Mouse (Mus musculus): ENCODE results near the gene Acsl5.

Acsl5 gene

GRCm38 (mm10) chr19:55239766-55240426 is 11.8 kb upstream of the Acsl5 start:
- DNase-seq (ENCODE audit: low read depth, low spot score) = no peak

- no peak for DNase-seq (ENCODE audit: low read depth, low spot score)
These were observed 10.5 kb upstream of the Acsl5 start, which contains the start of gene Gucy2g for GRCm38 (mm10) chr19:55241186-55241645. TSS of gene Gucy2g (minus strand) at chr19:55241236.

GRCm38 (mm10) chr19:55244791-55245231 is 6.9 kb upstream of the Acsl5 start:
- DNase-seq (ENCODE audit: low read depth, low spot score) = peak; percentile 93

GRCm38 (mm10) chr19:55247563-55247962 is 4.2 kb upstream of the Acsl5 start:
- no peak for DNase-seq (ENCODE audit: low read depth, low spot score)

GRCm38 (mm10) chr19:55247991-55248520 is 3.7 kb upstream of the Acsl5 start:
- DNase-seq (ENCODE audit: low read depth, low spot score) = no peak

GRCm38 (mm10) chr19:55250451-55250850 is 1.3 kb upstream of the Acsl5 start:
- no peak for DNase-seq (ENCODE audit: low read depth, low spot score)

GRCm38 (mm10) chr19:55253239-55253569 is 1.5 kb downstream of the Acsl5 start:
- peak; percentile 33 for DNase-seq (ENCODE audit: low read depth, low spot score)

- peak; percentile 82 for DNase-seq (ENCODE audit: low read depth, low spot score)
These were observed 2.1 kb downstream of the Acsl5 start for GRCm38 (mm10) chr19:55253570-55254441.

GRCm38 (mm10) chr19:55254513-55255016 is 2.8 kb downstream of the Acsl5 start:
- DNase-seq (ENCODE audit: low read depth, low spot score) = peak; percentile 50

- peak; percentile 73 for DNase-seq (ENCODE audit: low read depth, low spot score)
These were observed 4.4 kb downstream of the Acsl5 start for GRCm38 (mm10) chr19:55256156-55256555.

GRCm38 (mm10) chr19:55257656-55258375 is 6.1 kb downstream of the Acsl5 start:
- DNase-seq (ENCODE audit: low read depth, low spot score) = no peak

GRCm38 (mm10) chr19:55258514-55258913 is 6.8 kb downstream of the Acsl5 start:
- no peak for DNase-seq (ENCODE audit: low read depth, low spot score)

- no peak for DNase-seq (ENCODE audit: low read depth, low spot score)
These were observed 8.8 kb downstream of the Acsl5 start for GRCm38 (mm10) chr19:55260389-55261184.

GRCm38 (mm10) chr19:55265269-55265668 is 13.5 kb downstream of the Acsl5 start:
- no peak for DNase-seq (ENCODE audit: low read depth, low spot score)

GRCm38 (mm10) chr19:55266786-55267185 is 15.0 kb downstream of the Acsl5 start:
- no peak for DNase-seq (ENCODE audit: low read depth, low spot score)

- no peak for DNase-seq (ENCODE audit: low read depth, low spot score)
These were observed 16.4 kb downstream of the Acsl5 start for GRCm38 (mm10) chr19:55268150-55268549.

GRCm38 (mm10) chr19:55269051-55269450 is 17.3 kb downstream of the Acsl5 start:
- no peak for DNase-seq (ENCODE audit: low read depth, low spot score)

GRCm38 (mm10) chr19:55271448-55271847 is 19.7 kb downstream of the Acsl5 start:
- no peak for DNase-seq (ENCODE audit: low read depth, low spot score)

- no peak for DNase-seq (ENCODE audit: low read depth, low spot score)
These were observed 21.6 kb downstream of the Acsl5 start for GRCm38 (mm10) chr19:55273340-55273739.

- no peak for DNase-seq (ENCODE audit: low read depth, low spot score)
These were observed 24.4 kb downstream of the Acsl5 start for GRCm38 (mm10) chr19:55276100-55276499.

- no peak for DNase-seq (ENCODE audit: low read depth, low spot score)
These were observed 25.0 kb downstream of the Acsl5 start for GRCm38 (mm10) chr19:55276770-55277169.
